20 mouse cellular contexts compared by ENCODE assay signal in genomic region chr10:39488542-39488941, GRCm38 (mm10).
DNase-seq lines count a peak whose midpoint lies in the region; ATAC-seq and TF ChIP-seq lines count a peak whose summit lies in the region.
"Had no signal": no experiment of that assay in that cellular context is flagged by ENCODE, and none has a peak within 500 bp of the region (broad histone marks: within the 10 kb centered on the region; RNA-seq: fewer than 3 reads in every experiment).

No protein-coding gene starts in this region.

- no peak overlapping the region for H3K9ac ChIP-seq in hindbrain, embryonic 13.5 days
- no peak overlapping the region for H3K9ac ChIP-seq in hindbrain, embryonic 12.5 days
- H3K9ac ChIP-seq in liver, adult 2 months (ENCODE audit: low read depth, low read length): no peak overlapping the region
- H3K9ac ChIP-seq in neural tube, embryonic 13.5 days: no peak overlapping the region
- H3K9ac ChIP-seq in hindbrain, postnatal 0 days (replicated peaks; ENCODE audit: low read length): no peak overlapping the region
- H3K9ac ChIP-seq: embryonic facial prominence, embryonic 15.5 days; hindbrain, embryonic 15.5 days had no signal

- H3K4me2 ChIP-seq in hindbrain, embryonic 13.5 days: no peak overlapping the region
- H3K4me2 ChIP-seq in hindbrain, embryonic 12.5 days (replicated peaks): no peak overlapping the region
- H3K4me2 ChIP-seq in neural tube, embryonic 13.5 days: no peak overlapping the region
- H3K4me2 ChIP-seq in hindbrain, postnatal 0 days (ENCODE audit: low read depth, low read length): no peak overlapping the region
- H3K4me2 ChIP-seq: embryonic facial prominence, embryonic 15.5 days; hindbrain, embryonic 15.5 days had no signal

- no peak for TF ChIP-seq CTCF in liver, adult 2 months (IDR thresholded peaks at IDR 0.05; ENCODE audit: low read depth, low read length)
- no peak for TF ChIP-seq CTCF in hindbrain, postnatal 0 days (IDR thresholded peaks at IDR 0.05; ENCODE audit: low read depth)

- WGBS in hindbrain, embryonic 13.5 days: 87% methylated on average over 3 of the region's 3 CpGs
- WGBS in hindbrain, embryonic 12.5 days: 85% methylated on average over 3 of the region's 3 CpGs
- WGBS in liver, adult 2 months: 43% methylated on average over 3 of the region's 3 CpGs
- 77% methylated on average over 3 of the region's 3 CpGs for WGBS in neural tube, embryonic 13.5 days
- WGBS in hindbrain, postnatal 0 days: 69% methylated on average over 3 of the region's 3 CpGs

- H3K9me3 ChIP-seq in hindbrain, embryonic 13.5 days: no peaks in the 10 kb centered on the region
- H3K9me3 ChIP-seq in hindbrain, embryonic 12.5 days (replicated peaks): no peaks in the 10 kb centered on the region
- H3K9me3 ChIP-seq in neural tube, embryonic 13.5 days: no peaks in the 10 kb centered on the region
- no peaks in the 10 kb centered on the region for H3K9me3 ChIP-seq in hindbrain, postnatal 0 days (ENCODE audit: low read length)
- H3K9me3 ChIP-seq: embryonic facial prominence, embryonic 15.5 days; forebrain, embryonic 10.5 days; heart, embryonic 10.5 days; hindbrain, embryonic 15.5 days had no signal

- no peaks in the 10 kb centered on the region for H3K79me2 ChIP-seq in liver, adult 2 months (ENCODE audit: control insufficient read depth, insufficient read depth, low read length)

- no peak for TF ChIP-seq POLR2A in liver, adult 2 months (IDR thresholded peaks at IDR 0.05; ENCODE audit: extremely low read depth, insufficient read depth, low read length)

- no peaks in the 10 kb centered on the region for H3K36me3 ChIP-seq in hindbrain, embryonic 13.5 days
- H3K36me3 ChIP-seq in hindbrain, embryonic 12.5 days: peaks cover 5% of the 10 kb centered on the region; the same call in 1 of the 2 replicates
- H3K36me3 ChIP-seq in liver, adult 2 months (ENCODE audit: control insufficient read depth, insufficient read depth, low read length): no peaks in the 10 kb centered on the region
- H3K36me3 ChIP-seq in neural tube, embryonic 13.5 days: no peaks in the 10 kb centered on the region
- H3K36me3 ChIP-seq in hindbrain, postnatal 0 days (ENCODE audit: insufficient read depth, low read length): no peaks in the 10 kb centered on the region
- H3K36me3 ChIP-seq: embryonic facial prominence, embryonic 15.5 days; heart, embryonic 10.5 days; hindbrain, embryonic 15.5 days had no signal

- no peak overlapping the region for H3K4me3 ChIP-seq in hindbrain, embryonic 13.5 days
- H3K4me3 ChIP-seq in hindbrain, embryonic 12.5 days: no peak overlapping the region
- no peak overlapping the region for H3K4me3 ChIP-seq in liver, adult 2 months (ENCODE audit: insufficient read depth, low read depth, low read length)
- H3K4me3 ChIP-seq in neural tube, embryonic 13.5 days: no peak overlapping the region
- H3K4me3 ChIP-seq in hindbrain, postnatal 0 days (ENCODE audit: low read length): no peak overlapping the region
- H3K4me3 ChIP-seq: embryonic facial prominence, embryonic 15.5 days; erythroblast, embryonic 14.5 days; forebrain, embryonic 10.5 days; heart, embryonic 10.5 days; hindbrain, embryonic 15.5 days had no signal

- peaks cover 86% of the 10 kb centered on the region for H3K4me1 ChIP-seq in hindbrain, embryonic 13.5 days (replicated peaks)
- peaks cover 59% of the 10 kb centered on the region for H3K4me1 ChIP-seq in hindbrain, embryonic 12.5 days
- peaks cover 11% of the 10 kb centered on the region for H3K4me1 ChIP-seq in liver, adult 2 months (ENCODE audit: control insufficient read depth, insufficient read depth, low read length)
- peaks cover 84% of the 10 kb centered on the region for H3K4me1 ChIP-seq in neural tube, embryonic 13.5 days (replicated peaks)
- peaks cover 35% of the 10 kb centered on the region for H3K4me1 ChIP-seq in hindbrain, postnatal 0 days (ENCODE audit: insufficient read depth, low read length)

- H3K27ac ChIP-seq in hindbrain, embryonic 13.5 days: peak overlapping the region; percentile 50; the same call in 1 of the 2 replicates
- no peak overlapping the region for H3K27ac ChIP-seq in hindbrain, embryonic 12.5 days
- no peak overlapping the region for H3K27ac ChIP-seq in liver, adult 2 months (replicated peaks; ENCODE audit: insufficient read depth, low read depth, low read length)
- 0 out of 2 replicates have a peak overlapping the region, but pooled peaks have one; percentile 38 for H3K27ac ChIP-seq in neural tube, embryonic 13.5 days (replicated peaks)
- 0 out of 2 replicates have a peak overlapping the region, but pooled peaks have one; percentile 62 for H3K27ac ChIP-seq in hindbrain, postnatal 0 days
- H3K27ac ChIP-seq: embryonic facial prominence, embryonic 15.5 days; hindbrain, embryonic 15.5 days had no signal

- no peaks in the 10 kb centered on the region for H3K27me3 ChIP-seq in hindbrain, embryonic 13.5 days
- no peaks in the 10 kb centered on the region for H3K27me3 ChIP-seq in hindbrain, embryonic 12.5 days
- H3K27me3 ChIP-seq in liver, adult 2 months (ENCODE audit: control insufficient read depth, insufficient read depth, low read length): no peaks in the 10 kb centered on the region
- H3K27me3 ChIP-seq in neural tube, embryonic 13.5 days: no peaks in the 10 kb centered on the region
- no peaks in the 10 kb centered on the region for H3K27me3 ChIP-seq in hindbrain, postnatal 0 days (ENCODE audit: insufficient read depth, low read length)
- H3K27me3 ChIP-seq: embryonic facial prominence, embryonic 15.5 days; hindbrain, embryonic 15.5 days had no signal

- peak; percentile 75 for DNase-seq in liver, adult 2 months (ENCODE audit: extremely low read depth, low read depth, low spot score)
- DNase-seq in liver: no peak
- no peak for DNase-seq in neural tube, embryonic 10.5 days (ENCODE audit: extremely low spot score, low spot score)
- DNase-seq in hindbrain, postnatal 0 days (ENCODE audit: low spot score): no peak
- no peak for DNase-seq in gastrocnemius, adult 8-10 months (ENCODE audit: low spot score in 2 of 2)
- DNase-seq: adrenal gland, postnatal 10 days; cerebellum, adult 11 months; cerebellum, adult 8-10 months; cerebellum, postnatal 14 days; embryo, embryonic 11 days; gastrocnemius, postnatal 10 days; heart, adult 18-20 months had no signal

- no peak for ATAC-seq in hindbrain, embryonic 13.5 days (ENCODE audit: low FRiP score)
- no peak for ATAC-seq in hindbrain, embryonic 12.5 days (ENCODE audit: low FRiP score)
- no peak for ATAC-seq in neural tube, embryonic 13.5 days (ENCODE audit: low read depth)
- no peak for ATAC-seq in hindbrain, postnatal 0 days

Comparison
In these comparisons a context has a peak if more than half of its experiments do, and no peak if none do; other contexts are left out.
1. H3K27ac ChIP-seq: peak in hindbrain, embryonic 13.5 days (single experiment), neural tube, embryonic 13.5 days (single experiment) and hindbrain, postnatal 0 days (single experiment); none in hindbrain, embryonic 12.5 days (single experiment) and liver, adult 2 months (single experiment).